Mouse (Mus musculus): ENCODE measurements around the gene Ccdc125. TPM values are rescaled to one million over a fixed set of nuclear protein-coding genes. Genes with fewer than 3 reads are reported as not detected.
"Not testable (repeated sequence)": the region's sequence is repeated elsewhere in the genome, so short reads cannot be mapped to it uniquely, and the experiment has no call there.

Ccdc125 gene
- total RNA-seq, 2 experiments from 2014 or later, result 0.47 to 0.79 TPM

GRCm38 (mm10) chr13:100703468-100703867, 34.0 kb downstream of the Ccdc125 start:
- intact Hi-C loops (cut with DNase I), result no loop called here
- no peak for DNase-seq (ENCODE audit: extremely low spot score in 1 of 2, low spot score in 2 of 2)

DNA sequence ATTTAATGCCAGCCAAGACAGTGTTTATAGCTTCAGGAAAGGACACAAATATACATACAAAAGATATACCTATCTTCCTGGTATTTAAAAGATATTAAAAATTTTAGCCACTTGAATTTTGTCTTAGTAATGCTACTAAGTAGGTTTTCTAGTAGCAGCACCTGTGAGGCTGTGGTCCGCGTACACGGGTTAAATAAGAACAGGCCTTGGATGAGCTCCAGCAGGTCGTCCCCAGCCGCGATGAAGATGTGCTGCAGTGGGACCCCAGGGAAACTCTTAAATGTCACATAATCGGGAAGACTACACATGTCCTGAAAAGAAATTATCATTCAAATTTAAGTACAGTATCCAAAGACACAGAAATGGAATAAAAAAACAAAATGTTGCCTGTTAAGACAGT, 36.7 kb downstream of the Ccdc125 start:
- DNase-seq (ENCODE audit: extremely low spot score in 1 of 2, low spot score in 2 of 2), result no peak
- intact Hi-C loops (cut with DNase I), result no loop called here

GRCm38 (mm10) chr13:100715467-100715866, 46.0 kb downstream of the Ccdc125 start:
- intact Hi-C loops (cut with DNase I), result loop anchor here (5.0 to 10.0 kb wide), 2 partner anchors 73 to 241 kb away; no protein-coding TSS in a partner anchor
- no peak for DNase-seq (ENCODE audit: extremely low spot score in 1 of 2, low spot score in 2 of 2)

GRCm38 (mm10) chr13:100721656-100722055, 52.1 kb downstream of the Ccdc125 start:
- no peak for DNase-seq (ENCODE audit: extremely low spot score in 1 of 2, low spot score in 2 of 2)
- intact Hi-C loops (cut with DNase I), result no loop called here

- DNase-seq (ENCODE audit: extremely low spot score in 1 of 2, low spot score in 2 of 2), result peak in 1 of 2 experiments; percentile 46
- intact Hi-C loops (cut with DNase I), result no loop called here
Measured at GRCm38 (mm10) chr13:100724051-100724754, 54.7 kb downstream of the Ccdc125 start.

- DNase-seq (ENCODE audit: extremely low spot score in 1 of 2, low spot score in 2 of 2), result no peak
- intact Hi-C loops (cut with DNase I), result no loop called here
Measured at GRCm38 (mm10) chr13:100725194-100725593, 55.7 kb downstream of the Ccdc125 start.

- no peak for DNase-seq (ENCODE audit: extremely low spot score in 1 of 2, low spot score in 2 of 2)
- intact Hi-C loops (cut with DNase I), result no loop called here
Measured at GRCm38 (mm10) chr13:100728086-100728485, 58.6 kb downstream of the Ccdc125 start.

DNA sequence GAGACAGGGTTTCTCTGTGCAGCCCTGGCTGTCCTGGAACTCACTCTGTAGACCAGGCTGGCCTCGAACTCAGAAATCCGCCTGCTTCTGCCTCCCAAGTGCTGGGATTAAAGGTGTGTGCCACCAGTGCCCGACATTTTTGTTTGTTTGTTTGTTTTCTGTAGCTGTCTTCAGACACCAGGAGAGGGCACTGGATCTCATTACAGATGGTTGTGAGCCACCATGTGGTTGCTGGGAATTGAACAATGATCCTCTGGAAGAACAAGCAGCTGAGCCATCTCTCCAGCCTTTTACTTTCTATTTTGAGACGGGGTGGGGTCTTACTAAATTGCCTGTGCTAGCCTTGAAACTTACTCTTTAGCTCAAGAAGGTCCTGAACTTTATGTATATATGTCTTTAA, 59.0 kb downstream of the Ccdc125 start:
- intact Hi-C loops (cut with DNase I); DNase-seq (ENCODE audit: extremely low spot score in 1 of 2, low spot score in 2 of 2): not testable (repeated sequence)

GRCm38 (mm10) chr13:100730153-100730860, 60.8 kb downstream of the Ccdc125 start:
- no peak for DNase-seq (ENCODE audit: extremely low spot score in 1 of 2, low spot score in 2 of 2)
- intact Hi-C loops (cut with DNase I), result no loop called here

GRCm38 (mm10) chr13:100730861-100731176, 61.3 kb downstream of the Ccdc125 start, which contains the start of gene Cdk7:
Gene Cdk7 (minus strand): TSS chr13:100730939.
- DNase-seq (ENCODE audit: extremely low spot score in 1 of 2, low spot score in 2 of 2), result peak; percentile 91 to 96
- intact Hi-C loops (cut with DNase I), result no loop called here

GRCm38 (mm10) chr13:100731462-100732046, 62.0 kb downstream of the Ccdc125 start:
- DNase-seq (ENCODE audit: extremely low spot score in 1 of 2, low spot score in 2 of 2); intact Hi-C loops (cut with DNase I): not testable (repeated sequence)

GRCm38 (mm10) chr13:100732756-100733155, 63.2 kb downstream of the Ccdc125 start:
- no peak for DNase-seq (ENCODE audit: extremely low spot score in 1 of 2, low spot score in 2 of 2)
- intact Hi-C loops (cut with DNase I), result no loop called here

DNA sequence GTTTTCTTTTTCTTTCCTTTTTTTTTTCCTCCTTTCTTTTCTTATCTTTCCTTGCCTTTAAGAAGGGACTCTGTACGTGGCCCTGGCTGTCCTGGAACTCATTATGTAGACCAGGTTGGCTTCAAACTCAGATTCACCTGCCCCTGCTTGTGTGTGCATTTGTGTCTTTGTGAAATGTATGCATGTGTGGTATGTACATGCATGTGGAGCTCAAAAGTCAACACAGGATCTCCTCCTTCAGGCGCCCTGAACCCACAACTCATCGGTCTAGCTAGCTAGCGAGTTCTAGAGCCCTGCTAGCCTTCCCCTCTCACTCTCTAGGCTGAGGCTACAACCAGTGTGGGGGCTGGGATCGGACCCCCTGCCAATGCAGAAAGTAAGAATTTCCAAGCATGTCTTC, 73.3 kb downstream of the Ccdc125 start:
- intact Hi-C loops (cut with DNase I), result no loop called here
- no peak for DNase-seq (ENCODE audit: extremely low spot score in 1 of 2, low spot score in 2 of 2)

DNA sequence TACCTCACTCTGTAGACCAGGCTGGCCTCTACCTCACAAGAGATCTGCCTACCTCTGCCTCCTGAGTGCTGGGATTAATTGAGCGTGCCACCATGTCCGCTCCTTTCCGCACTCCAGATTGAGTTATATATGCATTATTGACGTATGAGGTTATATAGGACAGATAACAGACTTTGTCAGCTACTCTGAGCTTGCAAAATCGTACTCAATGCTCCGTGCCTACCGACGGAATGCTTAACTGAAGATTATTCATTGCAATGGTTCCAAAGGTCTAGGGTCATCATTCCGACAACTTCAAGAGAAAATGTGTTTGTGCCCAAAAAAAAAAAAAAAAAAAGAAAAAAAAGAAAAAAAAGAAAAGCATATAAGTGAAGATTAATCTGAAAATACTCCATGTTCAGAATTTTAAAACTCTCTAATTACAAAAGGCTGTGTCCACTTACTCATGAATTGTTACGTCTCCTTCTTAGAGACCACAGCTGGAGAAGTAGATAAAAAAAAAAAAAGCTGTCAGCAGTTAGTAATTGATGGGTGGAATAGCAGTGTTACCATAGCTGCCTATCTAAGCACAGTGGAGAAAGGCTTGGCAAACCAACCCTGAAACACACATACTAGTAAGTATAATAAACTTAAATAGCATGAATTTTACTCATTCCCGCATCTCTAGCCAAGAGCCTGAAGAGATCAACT, 74.0 kb downstream of the Ccdc125 start:
- intact Hi-C loops (cut with DNase I), result no loop called here
- no peak for DNase-seq (ENCODE audit: extremely low spot score in 1 of 2, low spot score in 2 of 2)

- peak; percentile 87 to 94 for DNase-seq (ENCODE audit: extremely low spot score in 1 of 2, low spot score in 2 of 2)
- intact Hi-C loops (cut with DNase I), result no loop called here
Measured at GRCm38 (mm10) chr13:100744036-100744744, 74.7 kb downstream of the Ccdc125 start, which contains the start of gene Mrps36. Gene Mrps36 (minus strand): TSS chr13:100744659.

DNA sequence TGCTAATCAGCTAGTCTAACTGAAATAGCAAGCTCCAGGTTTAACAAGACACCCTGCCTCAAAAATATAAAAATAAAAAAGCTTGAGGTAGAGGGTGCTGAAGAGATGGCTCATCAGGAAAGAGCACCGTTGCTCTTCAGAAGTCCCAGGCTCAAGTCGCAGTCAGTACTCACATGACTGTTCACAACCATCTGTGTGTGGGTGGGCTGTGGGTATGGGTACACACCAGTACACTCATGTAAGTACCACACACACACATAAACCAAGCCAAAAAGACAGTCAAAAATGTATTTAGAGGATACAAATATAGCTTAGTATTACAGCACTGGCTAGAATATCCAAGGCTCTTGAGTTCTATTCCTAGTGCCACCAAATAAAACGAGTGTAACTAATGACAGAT, 76.6 kb downstream of the Ccdc125 start:
- DNase-seq (ENCODE audit: extremely low spot score in 1 of 2, low spot score in 2 of 2), result peak in 1 of 2 experiments; percentile 42
- intact Hi-C loops (cut with DNase I), result no loop called here

Data from left cerebral cortex, postnatal 10 days (tissue).